Mouse (Mus musculus) kidney, postnatal 25 days (tissue): ENCODE data around the gene Slc43a2.
A peak's percentile ranks its signal among the peaks of the same experiment; 100 is the strongest.

Source experiments
- DNase-seq, 2 experiments: peaks; one replicate each; pipeline ENCODE4 v3.0.0; 2021; ENCODE audit warnings: mixed read lengths in 2 of 2

Gene Slc43a2

DNA sequence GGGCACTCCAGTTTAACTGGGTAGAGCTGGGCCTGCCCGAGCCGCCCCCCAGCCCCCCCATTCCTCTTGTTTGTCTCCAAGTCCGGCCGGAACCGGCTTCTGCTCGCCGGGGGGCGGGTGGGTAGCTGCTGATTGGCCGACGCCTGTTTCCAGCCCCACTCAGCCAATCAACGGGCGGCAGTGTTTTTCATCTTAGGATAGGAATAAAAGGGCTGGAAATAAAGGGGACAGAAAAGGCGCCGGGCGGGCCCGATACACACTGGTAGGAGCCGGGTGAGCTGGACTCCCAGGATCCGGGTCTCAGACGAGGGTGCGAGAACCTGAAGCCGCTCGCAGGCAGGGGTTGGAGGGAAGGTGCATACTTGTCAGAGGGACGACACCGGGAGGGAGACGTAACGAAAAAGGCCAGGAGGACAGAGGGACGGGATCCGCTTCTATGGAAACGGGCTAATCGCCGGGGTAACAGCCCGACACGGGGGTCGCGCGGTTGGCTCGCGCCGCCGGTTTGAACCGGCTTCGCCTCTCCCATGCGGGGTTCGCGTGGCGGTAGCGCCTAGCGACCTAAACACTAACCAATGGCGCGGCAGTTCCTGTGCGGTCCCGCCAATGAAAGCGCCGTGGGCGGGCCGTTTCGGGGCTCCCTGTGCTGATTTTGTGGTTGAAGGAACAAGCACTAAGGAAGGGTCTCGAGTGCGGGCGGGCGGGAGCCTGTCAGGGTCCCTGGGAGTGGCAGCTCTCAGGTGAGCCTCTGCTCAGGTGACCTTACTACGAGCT, at the start of gene Slc43a2:
Gene Slc43a2 (plus strand): TSS at position 226 of the 774 bp plus-strand sequence.
- peak; percentile 98 to 99 for DNase-seq

DNA sequence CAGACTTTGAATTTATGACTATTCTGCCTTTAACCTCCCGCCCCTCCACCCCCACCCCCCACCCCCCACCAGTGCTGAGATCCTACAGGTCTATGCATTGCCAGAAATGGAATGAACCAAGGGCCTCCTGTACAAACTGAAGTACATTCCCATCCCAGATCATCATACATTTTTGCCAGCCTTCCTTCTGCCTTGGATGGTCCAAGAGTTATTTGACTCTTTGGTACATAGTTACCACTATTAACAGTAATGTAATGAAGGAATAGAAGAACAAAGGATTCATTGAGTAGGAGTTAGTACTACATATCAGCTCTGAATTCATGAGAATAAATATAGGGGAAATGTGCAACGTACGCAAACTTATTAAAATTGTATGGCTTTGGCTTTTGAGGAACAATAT, 45.3 kb upstream of the Slc43a2 start:
- no peak for DNase-seq

DNA sequence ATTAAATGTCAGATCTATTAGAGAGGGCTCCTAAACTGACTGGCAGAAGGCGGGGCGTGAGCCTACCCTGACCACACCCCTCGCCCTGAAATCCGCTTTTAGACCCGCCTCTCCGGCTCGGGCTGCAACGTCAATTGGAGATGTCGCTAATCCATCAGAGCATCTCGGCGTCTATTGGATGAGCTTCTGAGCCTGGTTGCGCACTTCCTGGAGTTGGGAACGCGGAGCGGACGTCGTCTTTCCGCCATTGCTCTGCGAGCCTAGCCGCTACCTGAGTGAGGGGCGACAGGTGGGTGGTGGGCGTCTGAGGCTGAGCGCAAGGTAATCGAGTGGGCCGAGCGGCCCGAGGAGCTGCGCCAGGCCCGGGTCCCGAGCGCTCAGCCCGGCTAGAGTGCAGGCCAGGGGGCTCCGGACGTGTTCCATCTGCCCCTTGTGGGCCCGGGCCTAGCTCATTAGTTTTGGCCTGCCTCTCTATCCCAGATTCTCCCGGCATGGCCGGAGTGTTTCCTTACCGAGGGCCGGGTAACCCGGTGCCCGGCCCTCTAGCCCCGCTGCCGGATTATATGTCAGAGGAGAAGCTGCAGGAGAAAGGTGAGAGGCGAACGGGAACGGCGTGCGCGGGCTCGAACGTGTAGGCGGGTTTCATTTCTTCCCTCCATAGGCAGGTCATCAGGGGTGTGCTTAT, 44.8 kb upstream of the Slc43a2 start, which contains the start of gene Prpf8:
Gene Prpf8 (plus strand): TSS at position 216 of the 685 bp plus-strand sequence.
- peak; percentile 97 for DNase-seq

DNA sequence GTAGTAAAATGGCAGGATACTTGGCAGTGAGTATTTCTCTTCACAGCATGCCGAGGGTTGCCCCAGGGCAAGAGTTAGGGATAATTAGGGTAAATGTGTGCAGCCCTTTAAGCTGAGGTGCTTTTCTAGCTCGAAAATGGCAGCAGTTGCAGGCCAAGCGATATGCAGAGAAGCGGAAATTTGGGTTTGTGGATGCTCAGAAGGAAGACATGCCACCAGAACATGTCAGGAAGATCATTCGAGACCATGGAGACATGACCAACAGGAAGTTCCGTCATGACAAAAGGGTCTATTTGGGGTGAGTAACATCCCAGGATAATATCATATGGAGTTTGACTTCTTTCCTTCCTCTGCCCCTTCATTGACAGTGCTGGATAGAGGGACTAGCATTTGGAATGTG, 44.0 kb upstream of the Slc43a2 start:
- DNase-seq = peak in 1 of 2 experiments; percentile 28

DNA sequence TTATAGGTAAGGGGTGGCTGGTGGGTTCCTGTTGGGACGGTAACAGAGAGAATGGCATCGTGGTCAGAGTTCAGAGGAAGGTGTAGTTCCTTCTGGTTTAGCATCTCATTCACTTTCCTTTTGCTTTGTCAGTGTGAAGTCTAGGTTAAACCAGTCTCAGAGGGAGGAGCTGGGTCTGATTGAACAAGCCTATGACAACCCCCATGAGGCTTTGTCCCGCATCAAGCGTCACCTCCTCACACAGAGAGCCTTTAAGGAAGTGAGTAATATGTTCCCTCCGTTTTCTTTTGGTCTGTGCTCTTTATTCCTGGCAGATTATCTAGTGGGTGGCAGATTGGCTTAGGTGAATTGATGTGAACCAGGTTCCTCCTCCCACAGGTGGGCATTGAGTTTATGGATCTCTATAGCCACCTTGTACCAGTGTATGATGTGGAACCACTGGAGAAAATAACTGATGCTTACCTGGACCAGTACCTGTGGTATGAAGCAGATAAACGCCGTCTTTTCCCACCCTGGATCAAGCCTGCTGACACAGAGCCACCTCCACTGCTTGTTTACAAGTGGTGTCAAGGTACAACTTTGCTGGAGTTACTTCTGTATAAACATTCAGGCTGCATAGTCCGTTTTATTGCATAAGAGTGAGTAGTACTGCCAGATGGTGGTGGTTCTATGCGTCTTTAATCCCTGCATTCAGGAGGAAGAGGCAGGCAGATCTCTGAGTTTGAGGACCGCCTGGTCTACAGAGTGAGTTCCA, 37.0 kb upstream of the Slc43a2 start:
- DNase-seq = no peak

DNA sequence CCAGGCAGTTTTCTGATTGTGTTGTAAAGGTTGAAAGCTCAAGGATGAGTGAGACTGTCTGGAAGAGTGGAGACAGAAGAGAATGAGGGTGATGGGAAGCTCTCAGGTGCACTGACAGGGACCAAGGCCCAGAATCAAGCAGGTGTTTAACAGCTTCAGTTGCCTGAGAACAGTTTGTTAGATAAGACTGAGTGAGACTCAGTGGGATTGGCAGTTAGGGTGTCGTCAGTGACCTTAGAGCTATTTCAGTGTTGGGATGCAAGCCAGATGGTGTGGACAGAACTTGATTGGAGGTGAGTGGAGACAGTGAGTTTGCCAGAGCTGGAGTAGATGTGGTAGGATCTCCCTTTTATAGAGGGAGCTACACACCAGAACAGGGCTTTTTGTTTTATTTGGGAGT, 33.4 kb upstream of the Slc43a2 start:
- DNase-seq = no peak

DNA sequence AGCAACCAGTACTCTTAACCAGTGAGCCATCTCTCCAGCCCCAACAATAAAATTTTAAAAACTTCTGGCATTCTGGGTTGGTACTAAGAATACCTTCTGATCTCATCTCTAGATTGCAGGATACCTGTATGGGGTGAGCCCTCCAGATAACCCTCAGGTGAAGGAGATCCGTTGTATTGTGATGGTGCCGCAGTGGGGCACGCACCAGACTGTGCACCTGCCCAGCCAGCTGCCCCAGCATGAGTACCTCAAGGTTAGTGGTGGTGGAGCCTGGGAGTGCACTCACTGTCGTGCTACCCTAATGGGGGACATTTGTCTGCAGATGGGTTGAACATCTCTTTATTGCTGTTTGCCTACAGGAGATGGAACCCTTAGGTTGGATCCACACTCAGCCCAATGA, 23.3 kb upstream of the Slc43a2 start:
- DNase-seq = peak in 1 of 2 experiments; percentile 34

DNA sequence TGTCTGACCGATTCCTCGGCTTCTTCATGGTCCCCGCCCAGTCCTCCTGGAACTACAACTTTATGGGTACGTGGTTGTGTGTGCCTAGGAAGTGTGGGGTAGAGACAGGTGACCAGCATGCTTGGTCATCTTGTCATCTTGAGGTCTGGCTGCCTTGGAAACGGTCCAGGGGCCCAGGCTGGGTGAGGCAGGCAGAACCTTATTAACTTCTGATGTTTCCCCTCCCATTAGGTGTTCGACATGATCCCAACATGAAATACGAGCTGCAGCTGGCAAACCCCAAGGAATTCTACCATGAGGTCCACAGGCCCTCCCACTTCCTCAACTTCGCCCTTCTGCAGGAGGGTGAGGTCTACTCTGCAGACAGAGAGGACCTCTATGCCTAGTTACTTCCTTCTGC, 22.6 kb upstream of the Slc43a2 start:
- DNase-seq = peak; percentile 24 to 61

DNA sequence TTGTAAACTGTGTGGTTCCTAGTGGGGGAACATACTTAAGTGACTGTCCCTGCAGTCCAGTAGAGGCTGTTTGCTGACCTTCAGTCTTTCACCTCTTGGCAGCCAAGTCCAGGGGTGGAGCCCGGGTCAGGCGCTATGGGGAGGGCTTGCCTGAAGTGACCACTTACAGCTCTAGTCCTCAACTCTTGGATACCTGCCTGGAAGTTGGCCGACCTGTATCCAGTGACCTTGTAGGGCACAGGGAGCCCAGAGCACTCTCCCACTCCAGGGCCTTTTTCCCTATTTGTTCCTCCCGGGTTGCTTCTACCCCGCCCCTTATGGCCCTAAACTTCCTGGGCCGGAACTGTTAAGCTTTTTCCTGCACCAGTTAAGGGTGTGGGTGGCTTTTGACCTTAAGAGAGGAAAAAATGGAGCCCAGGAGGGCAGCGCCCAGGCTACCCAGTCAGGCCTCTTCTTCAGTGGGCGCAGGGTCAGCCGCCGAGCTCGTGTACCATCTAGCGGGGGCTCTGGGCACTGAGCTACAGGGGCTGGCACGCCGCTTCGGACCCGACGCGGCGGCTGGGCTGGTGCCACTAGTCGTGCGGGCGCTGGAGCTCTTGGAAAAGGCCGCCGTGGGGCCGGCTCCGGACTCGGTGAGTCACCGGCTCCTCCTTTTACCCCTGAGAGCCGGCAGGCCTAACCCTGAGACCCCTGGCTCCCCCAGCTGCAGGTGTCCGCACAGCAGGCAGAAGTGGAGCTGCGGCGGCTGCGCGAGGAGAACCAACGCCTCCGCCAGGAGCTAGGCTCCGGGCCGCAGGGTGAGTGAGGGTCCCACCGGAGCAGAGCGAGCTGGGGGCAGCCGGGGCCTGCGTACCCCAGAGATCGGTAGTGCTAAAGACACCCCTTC, 21.5 kb upstream of the Slc43a2 start, which contains the start of gene Rilp:
Gene Rilp (plus strand): TSS at position 354 of the 886 bp plus-strand sequence.
- peak; percentile 94 to 98 for DNase-seq

DNA sequence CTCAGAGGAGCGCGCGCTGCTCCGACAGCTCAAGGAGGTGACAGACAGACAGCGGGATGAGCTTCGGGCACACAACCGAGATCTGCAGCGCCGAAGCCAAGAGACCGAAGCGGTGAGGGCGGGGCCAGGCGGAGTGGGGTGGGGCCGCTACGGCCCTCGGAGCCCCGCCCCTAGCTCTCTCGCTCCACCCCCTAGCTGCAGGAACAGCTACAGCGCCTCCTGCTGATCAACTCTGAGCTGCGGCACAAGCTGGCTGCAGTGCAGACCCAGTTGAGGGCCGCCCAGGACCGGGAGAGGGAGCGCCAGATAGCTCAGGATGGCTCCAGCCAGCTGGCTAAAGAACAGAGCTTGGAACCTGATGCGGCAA, 20.9 kb upstream of the Slc43a2 start:
- DNase-seq = peak; percentile 96 to 98

DNA sequence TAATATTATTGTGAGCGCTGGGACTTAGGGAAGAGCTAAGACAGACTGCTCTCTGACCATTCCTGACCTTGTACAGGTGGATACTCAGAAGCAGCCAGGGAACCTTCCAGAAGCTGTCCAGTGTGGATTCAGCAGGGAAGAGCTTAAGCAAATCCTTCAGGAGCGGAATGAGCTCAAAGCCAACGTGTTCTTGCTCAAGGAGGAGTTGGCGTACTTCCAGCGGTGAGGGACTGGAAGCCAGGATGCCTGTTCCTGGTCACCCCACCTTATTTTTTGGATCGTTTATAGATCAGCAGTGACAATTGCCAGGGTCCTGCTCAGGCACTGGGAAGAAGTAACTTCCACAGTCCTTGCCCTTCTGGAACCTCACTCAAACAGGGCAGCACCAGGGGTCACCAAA, 20.3 kb upstream of the Slc43a2 start:
- peak; percentile 62 to 75 for DNase-seq

DNA sequence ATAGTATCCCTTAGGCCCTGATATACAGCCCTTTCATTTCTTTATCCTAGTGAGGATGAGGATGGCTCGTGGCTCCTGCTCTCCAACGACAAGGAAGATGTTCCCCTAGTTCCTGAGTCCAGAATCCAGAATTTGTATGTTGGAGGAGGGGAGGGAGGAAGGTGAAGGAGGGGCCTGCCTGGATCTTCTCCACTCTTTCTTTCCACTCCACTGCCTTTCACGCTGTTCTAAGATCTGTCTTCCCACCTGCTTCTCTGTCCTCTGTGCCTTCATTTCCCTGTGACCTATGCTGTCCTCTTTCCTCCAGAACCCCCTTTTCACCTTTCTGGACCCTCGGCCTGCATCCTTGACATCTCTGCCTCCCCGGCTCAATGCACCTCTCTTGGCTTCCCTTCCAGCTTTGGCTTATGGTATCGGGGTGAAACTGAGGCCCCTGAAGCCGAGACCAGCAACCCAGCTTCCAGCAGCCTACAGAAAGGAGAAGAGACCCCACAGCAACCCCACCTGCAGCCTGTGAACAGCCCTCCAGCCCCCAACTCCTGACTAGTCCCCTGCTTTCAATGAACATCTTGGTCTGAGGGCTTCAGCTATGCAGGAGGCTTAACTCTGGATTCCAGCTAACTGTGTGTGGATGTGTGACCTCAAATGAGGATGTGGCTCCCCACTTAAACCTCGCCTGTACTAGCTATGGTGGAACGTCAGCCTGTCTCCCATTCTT, 19.0 kb upstream of the Slc43a2 start:
- no peak for DNase-seq

DNA sequence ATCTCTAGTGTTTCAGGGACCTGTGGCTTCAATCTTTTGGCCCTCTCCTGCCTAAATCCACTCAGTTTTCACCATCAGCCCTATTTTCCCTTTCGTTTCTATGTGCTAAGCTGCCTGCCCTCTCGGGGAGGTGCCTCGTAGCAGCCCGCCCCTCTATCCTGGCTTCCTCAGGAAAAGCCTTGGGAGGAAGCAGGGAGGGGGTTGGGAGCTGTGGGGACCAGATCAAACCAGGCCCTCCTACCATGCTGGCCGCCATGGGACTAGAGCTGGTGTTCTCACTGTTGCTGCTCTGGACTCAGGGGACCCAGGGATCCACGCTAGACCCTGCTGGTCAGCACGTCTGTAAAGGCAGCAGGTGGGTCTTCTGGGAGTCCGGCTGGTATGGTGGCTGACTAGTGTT, 18.2 kb upstream of the Slc43a2 start, which contains the start of gene Scarf1:
Gene Scarf1 (plus strand): TSS at position 205 of the 400 bp plus-strand sequence.
- DNase-seq = peak; percentile 81 to 89

DNA sequence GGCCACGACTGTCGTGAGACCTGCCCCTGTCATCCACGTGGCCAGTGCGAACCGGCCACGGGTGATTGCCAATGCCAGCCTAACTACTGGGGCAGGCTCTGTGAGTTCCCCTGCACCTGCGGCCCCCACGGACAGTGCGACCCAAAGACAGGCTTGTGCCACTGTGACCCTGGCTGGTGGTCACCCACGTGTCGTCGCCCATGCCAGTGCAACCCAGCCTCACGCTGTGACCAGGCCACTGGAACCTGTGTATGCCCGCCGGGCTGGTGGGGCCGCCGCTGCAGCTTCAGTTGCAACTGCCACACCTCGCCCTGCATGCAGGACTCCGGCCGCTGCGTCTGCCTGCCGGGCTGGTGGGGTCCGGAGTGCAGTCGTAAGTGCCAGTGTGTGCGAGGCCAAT, 16.3 kb upstream of the Slc43a2 start:
- DNase-seq = no peak

DNA sequence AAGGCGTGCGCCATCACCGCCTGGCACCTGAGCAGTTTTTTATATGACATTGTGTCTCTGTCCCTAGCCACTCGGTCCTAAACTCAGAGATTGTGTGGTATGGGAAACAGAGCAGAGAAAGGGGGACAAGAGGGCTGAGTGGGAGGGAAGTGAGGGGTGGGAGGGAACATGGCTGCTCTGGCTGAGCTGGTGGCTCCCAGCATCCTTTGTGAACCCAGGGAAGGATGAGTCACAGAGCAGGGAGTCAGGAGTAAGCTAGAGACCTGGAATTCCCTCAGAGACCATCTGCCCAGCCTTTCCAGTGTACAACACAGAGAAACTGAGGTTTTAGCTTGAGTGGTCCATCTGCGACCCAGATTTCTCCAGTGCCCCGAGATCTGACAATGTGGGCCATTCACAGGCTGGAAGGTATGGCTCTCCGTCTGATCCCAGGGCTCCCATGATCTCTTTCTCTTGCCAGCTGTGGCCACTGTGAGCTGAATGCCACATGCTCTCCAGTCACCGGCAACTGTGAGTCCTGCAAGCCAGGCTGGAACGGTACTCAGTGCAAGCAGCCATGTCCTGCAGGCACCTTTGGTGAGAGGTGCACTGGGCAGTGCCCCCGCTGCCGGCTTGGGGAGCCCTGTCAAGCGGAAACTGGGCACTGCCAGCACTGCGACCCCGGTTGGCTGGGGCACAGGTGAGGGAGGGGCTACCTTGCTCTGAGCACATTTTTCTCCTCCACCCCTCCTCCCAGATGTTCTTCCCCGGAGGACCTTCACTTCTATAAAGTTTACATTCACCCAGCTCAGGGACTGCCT, 11.5 kb upstream of the Slc43a2 start:
- peak in 1 of 2 experiments; percentile 67 for DNase-seq

DNA sequence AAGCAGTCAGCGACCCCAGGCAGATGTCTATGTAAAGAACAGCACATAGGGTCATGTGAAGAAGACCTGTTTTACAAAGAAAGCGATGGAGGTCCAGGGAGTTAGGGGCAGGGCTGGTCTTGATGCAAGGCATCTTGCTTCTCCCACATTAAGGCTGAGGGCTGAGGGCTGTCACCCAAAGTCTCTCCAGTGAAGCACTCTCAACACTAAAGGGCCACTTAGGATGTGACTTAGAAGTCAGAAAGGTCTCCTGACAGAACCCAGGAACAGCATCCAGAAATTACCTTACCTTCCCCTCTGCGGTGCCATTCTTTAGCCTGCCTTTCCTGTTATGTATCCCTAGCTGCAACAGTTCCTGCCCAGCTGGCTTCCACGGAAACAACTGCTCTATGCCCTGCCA, 9.9 kb upstream of the Slc43a2 start:
- no peak for DNase-seq

DNA sequence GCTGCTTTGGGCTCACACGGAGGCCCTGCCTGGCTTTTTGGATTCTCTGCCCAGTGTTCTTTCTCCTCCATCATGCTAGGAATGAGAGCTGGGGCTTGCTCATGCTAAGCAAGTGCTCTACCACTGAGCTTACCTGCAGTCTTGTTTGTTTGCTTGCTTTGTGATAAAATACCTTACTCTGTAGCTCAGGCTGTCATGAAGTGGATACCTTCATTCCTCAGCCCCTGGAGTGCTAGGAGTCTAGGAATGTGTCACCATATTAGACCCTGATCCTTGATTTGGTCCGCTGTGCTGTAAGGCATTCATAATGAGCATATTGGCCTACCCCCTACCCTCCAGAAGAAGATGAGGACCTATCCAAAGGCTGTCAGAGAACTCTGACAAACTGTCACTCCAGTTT, 8.7 kb upstream of the Slc43a2 start:
- no peak for DNase-seq

DNA sequence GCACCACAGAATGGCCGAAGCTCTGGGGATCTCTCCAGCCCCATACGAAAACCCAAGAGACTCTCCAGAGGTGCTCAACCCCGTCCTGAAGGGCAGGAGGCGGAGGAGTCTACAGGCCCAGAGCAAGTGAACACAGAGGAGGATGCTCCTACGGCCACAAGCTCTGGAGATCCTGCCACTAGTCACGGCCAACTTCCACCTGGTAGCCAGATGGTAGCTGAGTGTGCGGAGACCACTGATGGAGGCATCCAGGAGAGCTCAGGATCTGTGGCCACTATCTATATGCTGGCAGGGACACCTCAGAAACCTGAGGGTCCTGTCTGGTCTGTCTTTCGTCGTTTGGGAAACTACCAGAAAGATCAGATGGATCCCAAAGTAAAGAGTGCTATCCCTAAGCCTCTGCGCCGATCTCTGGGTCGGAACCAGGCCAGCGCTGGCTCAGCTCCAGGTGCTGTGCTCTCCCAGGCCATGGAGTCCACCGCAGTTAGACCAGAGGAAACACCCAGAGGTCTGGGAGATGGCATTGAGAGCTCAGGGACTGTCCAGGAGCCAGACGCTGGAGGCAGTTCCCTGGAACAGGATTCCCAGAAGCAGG, 5.9 kb upstream of the Slc43a2 start:
- DNase-seq = no peak

DNA sequence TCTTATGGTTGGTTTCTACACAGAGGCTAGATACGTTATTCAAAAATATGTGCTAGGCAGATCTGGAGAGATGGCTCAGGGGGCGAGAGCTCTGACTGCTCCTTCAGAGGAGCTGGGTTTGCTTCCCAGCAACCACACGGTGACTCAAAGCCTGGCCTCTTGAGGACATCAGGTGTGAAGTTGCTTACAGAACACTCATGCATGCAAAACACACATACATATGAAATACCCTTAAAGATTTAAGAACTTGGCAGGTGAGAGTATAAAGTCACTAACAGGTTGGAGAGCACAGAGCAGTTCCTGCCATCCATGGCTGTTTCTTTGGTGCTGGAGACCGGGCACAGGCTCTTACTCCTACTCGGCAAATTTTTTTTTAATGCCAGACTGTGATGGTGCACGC, 4.6 kb upstream of the Slc43a2 start:
- DNase-seq = no peak

DNA sequence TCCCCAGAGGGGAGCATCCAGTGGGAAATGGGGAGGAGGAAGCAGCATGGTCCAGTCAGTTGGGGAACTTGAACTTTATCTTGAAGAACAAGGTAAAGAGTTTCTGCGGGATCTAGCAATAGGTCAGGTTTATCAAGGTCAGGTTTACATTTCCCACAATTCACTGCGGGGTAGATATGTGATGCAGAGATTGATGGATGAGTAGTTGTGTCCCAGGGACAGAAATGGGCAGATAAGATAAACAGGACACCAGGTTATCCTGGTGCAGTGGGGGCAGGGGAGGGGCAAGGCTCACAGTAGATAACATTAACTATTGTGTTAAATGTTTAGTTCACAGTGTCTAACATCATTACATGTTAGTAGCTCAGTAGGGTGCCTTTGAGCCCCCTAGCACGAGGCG, 1.7 kb upstream of the Slc43a2 start:
- DNase-seq = no peak
